Mouse (Mus musculus) kidney, postnatal 4 days (tissue): Measurements from ENCODE around the gene Metap1d.

Source experiments
- DNase-seq, 2 experiments: peaks; one replicate each; pipeline ENCODE4 v3.0.0; 2021; ENCODE audit warnings: mixed read lengths in 2 of 2

Gene Metap1d

GRCm38 (mm10) chr2:71453161-71453916, at the start of gene Metap1d:
Gene Metap1d (plus strand): TSS chr2:71453276.
- peak; percentile 95 to 97 for DNase-seq

GRCm38 (mm10) chr2:71405613-71406012, 47.5 kb upstream of the Metap1d start:
- DNase-seq = no peak

- DNase-seq = no peak
Observed at GRCm38 (mm10) chr2:71418760-71419280, 34.3 kb upstream of the Metap1d start.

DNA sequence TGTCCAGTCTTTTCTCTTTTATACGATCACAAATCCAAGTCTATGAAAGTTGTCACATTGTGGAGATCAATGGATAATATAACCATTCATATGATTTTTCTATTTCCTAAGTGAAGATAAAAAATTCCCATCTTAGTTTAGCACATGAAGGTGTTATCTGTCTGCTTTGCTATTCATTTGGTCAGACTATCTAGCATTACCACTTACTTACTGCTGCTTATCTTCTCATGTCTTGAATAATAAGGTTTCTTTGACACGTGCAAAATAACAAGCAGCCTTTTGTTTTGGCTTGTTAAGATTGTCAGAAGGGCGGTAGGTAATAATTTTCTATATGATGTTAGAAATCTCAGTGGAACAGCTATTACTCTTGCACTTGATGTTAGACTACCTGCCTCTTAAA, 33.7 kb upstream of the Metap1d start:
- DNase-seq = no peak

GRCm38 (mm10) chr2:71420895-71421425, 32.1 kb upstream of the Metap1d start:
- DNase-seq = no peak

DNA sequence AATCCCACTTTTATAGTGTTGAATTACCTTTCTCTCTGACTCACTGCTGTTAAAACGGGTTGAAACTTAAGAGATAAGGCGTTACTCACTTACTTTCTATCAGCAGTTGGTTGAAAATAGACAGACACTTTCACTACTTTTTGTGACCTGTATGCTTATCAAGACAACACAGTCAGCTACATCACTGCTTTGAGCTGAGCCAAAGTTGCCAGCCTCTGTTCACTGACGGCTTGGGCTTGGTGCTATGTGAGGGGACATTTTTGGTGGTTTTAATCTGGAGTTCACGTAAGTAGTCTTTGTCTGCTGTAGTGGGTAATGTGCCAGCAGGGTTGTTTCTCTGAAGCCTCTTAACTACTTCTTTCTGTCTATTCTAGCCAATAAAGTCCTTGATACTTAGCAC, 28.5 kb upstream of the Metap1d start:
- DNase-seq = no peak

GRCm38 (mm10) chr2:71435440-71435839, 17.6 kb upstream of the Metap1d start:
- no peak for DNase-seq

DNA sequence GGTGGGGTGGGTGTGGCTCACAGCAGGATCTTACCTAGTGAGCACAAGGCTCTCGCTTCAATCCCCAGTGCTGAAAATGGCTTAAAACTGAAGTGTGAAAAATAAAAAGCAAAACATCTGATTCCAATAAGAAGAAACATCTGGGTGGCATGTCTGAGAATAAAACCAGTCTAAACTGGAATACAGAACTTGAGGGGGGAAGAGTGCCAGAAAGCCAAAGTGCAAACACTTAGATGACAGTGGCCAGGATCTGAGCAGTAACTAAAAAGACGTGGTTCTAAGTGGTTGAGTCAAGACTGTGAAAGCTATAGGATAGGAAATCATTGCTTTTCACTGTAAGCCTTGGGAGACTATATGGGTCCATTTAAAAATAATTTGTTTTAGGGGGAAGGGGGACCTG, 9.7 kb upstream of the Metap1d start:
- no peak for DNase-seq

DNA sequence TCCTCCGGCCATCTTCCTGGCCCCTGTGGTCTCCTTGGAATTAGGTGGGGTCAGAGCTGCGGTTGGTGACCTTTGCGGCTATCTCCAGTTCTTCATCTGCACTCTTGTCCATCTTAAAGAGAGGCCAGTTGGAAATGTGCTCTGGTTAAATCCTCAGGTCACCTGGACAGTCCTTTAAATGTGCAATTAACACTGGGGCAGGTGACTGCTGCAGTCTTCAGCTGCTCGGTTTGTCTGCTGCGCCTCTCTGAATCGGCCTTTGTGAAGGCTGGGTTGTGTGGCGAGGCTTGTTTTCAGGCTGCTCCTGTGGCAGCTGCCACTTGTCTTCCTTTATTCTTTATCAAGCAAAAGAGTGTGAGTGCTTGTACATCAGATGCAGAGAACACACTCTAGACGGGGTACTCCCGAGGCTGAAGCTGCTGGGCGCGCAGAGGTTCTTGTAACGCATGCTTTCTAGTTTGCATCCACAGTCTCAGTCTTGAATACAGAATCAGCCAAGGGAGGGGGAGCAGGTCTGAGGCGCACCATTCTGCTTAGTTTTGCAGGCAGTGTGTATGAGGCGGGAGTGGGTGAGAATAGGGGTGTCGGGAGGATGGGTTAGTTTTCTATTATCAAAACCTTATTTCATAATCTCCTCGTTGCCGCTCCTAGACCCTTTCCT, 7.4 kb upstream of the Metap1d start:
- no peak for DNase-seq

DNA sequence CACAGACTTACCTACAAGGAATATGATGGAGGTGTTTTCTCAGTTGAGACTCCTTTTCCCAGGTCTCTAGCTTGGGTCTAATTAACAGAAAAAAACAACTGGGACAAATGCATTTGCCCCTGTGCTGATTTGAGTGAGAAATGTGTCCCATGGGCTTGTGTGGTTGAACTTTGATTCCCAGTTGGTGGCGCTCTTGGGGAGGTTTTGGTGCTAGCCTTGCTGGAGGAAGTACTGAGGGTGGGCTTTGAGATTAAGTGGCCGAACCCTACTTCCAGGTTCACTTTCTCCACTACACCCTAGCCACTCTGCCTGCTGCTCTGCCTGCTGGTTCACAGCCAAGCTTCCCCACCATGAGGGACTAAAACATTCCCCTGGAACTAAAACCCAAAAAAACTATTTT, 3.5 kb upstream of the Metap1d start:
- no peak for DNase-seq

DNA sequence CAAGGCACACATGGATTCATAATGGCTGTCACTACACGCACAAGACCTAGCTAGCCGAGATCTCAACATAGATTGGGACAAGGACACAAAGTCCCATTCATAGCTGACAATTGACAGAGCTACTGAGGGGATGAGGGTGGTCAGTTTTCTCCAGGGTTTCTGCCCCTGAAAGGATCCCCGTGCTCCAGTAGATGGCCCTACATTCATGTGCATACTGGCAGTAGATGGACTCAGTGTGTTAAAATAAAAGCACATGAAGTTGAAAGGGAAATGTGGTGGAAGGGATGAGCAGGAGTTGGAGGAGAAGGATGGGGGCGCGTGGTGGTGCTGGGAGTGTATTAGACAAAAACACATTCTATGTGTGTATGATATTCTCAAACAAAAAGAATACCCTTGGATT, 1.3 kb upstream of the Metap1d start:
- DNase-seq = no peak

- DNase-seq = no peak
Observed at GRCm38 (mm10) chr2:71453917-71454260, 813 bp downstream of the Metap1d start.

GRCm38 (mm10) chr2:71458624-71459023, 5.5 kb downstream of the Metap1d start:
- DNase-seq = no peak

- no peak for DNase-seq
Observed at GRCm38 (mm10) chr2:71459659-71460058, 6.6 kb downstream of the Metap1d start.

- DNase-seq = no peak
Observed at GRCm38 (mm10) chr2:71461139-71461538, 8.1 kb downstream of the Metap1d start.

- no peak for DNase-seq
Observed at GRCm38 (mm10) chr2:71461589-71461988, 8.5 kb downstream of the Metap1d start.

- no peak for DNase-seq
Observed at GRCm38 (mm10) chr2:71462066-71462465, 9.0 kb downstream of the Metap1d start.

DNA sequence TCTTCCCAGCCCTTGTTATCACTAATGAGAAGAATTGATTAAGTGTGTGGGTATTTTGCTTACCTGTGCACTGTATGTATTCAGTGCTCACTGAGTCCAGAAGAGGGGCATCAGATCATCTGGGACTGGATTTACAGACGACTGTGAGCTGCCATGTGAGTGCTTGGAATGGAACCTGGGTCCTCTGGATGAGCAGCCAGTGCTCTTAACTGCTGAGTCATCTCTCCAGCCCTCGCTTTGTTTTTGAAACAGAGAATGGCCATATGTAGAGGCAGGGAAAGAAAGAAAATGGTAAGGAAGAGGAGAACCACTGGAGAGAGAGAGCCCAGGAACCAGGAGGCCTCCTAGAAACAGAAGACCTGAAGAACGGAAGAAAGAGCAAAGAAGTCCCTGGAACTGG, 9.5 kb downstream of the Metap1d start:
- DNase-seq = no peak

- DNase-seq = peak in 1 of 2 experiments; percentile 16
Observed at GRCm38 (mm10) chr2:71466103-71466502, 13.0 kb downstream of the Metap1d start.

DNA sequence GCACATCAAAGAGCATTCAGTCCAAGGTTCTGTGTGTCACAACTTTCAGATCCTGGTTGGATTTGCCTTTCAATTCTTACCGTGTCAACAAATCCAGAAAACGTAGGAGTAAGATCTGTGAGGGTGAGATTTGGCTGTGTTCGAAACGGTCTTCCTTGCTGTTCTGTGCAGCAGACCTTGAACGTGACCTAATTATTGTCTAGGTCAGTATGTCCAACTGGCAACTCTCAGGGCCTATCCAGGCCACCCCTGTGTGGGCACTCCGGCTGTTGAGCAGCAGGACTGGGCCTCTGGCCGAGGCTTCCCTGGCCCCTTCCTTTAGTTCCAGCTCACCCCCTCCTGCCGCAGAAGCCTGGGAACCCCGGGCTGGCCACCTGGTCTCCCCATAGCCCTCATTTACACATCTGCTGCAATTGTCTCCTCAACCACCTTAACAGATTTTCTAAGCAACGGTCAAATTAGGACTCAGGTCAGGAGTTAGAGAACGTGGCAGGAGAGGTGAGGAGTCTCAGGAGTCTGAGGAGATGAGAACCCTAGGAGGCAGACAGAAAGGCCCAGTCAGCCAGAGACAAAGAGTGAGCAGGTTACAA, 13.9 kb downstream of the Metap1d start:
- peak; percentile 17 to 36 for DNase-seq

DNA sequence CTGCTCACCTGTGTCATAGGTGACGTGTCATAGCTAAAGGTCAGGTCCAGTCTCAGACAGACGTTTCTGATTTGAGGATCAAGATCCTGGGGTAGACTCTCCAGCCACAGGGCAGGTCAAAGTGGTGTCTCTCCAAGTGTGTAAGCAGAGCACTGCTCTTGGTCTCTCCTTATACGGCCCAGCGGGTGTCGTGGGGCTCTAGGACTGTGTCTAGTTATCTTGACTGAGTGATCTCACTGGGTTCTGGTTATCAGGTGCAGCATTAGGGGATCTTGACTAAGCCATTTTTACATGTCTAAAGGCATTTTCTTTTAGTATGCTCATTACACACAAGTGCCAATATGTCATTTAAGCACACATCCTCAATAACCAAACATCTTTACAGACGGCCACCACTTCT, 18.0 kb downstream of the Metap1d start:
- no peak for DNase-seq

DNA sequence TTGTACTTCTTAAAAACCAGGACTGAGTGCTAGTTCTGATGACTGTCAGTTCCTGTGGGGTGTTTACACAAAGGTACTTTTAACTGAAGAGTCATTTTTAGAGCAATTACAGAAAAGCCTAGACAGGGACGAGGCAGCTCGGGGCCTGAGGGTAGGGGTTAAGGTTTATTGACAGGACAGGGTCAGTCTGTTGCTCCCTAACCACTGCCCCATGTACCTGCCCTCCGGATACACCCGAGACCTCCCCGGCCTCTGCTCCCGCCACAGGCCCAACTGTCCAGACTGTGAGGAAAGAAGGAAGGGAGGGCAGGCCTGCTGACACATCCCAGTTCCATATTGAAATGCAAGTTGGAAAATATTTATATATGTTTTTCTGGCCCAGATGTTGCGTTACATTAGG, 20.8 kb downstream of the Metap1d start:
- DNase-seq = peak; percentile 8 to 13

DNA sequence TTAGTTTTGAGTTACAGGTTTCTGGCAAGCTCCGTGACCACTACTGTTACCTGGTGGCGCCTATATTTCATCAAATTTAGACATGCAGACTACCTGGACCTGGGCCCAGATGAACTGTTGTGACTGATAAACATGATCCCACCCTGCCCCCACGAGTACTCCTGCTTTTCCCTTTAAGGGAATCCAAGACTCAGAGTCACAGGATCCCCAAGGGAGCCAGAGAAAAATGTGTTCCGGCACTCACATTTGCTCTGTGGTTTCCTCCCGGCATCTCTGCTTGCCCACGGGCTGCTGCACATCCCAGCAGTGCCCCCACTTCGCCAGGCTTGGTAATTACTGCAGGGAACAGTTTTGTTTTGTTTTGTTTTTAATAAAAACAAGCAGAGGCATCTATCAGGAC, 21.3 kb downstream of the Metap1d start:
- DNase-seq = peak; percentile 37 to 52

DNA sequence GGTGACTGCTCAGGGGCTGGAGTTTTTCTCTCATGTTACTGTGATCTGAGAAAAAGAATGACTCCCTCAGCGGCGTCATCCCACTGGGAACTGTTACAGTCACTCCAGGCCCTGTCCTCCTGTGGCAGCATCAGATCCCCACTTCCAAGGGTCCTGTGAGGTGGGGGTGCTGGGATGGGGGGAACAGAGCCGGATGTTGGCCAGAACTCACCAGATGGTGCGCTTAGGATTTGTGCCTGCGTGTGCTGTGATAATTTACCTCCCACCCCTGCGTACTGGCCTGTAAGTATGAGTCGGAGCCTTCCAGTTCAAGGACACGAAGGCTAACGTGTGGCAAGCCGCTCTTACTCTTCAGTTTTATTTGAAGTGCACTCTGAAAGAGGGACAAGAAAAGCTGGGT, 22.2 kb downstream of the Metap1d start:
- no peak for DNase-seq
